21 mouse cellular contexts compared by ENCODE assay signal in genomic region chr11:4718548-4718947, GRCm38 (mm10). TPM values are rescaled to one million over a fixed set of nuclear protein-coding genes. Genes with fewer than 3 reads are reported as not detected.
A peak's percentile ranks its signal among the peaks of the same experiment; 100 is the strongest.
DNase-seq lines count a peak whose midpoint lies in the region; ATAC-seq and TF ChIP-seq lines count a peak whose summit lies in the region.
"Had no signal": no experiment of that assay in that cellular context is flagged by ENCODE, and none has a peak within 500 bp of the region (broad histone marks: within the 10 kb centered on the region; RNA-seq: fewer than 3 reads in every experiment).

No protein-coding gene starts in this region.

- H3K36me3 ChIP-seq in heart, embryonic 16.5 days (ENCODE audit: control insufficient read depth, insufficient read depth): peaks cover 3% of the 10 kb centered on the region; the same call in 1 of the 2 replicates
- H3K36me3 ChIP-seq in testis, adult 2 months (ENCODE audit: control insufficient read depth, insufficient read depth, low read length): no peaks in the 10 kb centered on the region
- H3K36me3 ChIP-seq: lung, embryonic 15.5 days had no signal

- H3K4me3 ChIP-seq in heart, embryonic 16.5 days (ENCODE audit: low read length): no peak overlapping the region
- no peak overlapping the region for H3K4me3 ChIP-seq in testis, adult 2 months (ENCODE audit: control insufficient read depth, low read depth, low read length)
- H3K4me3 ChIP-seq: erythroblast, embryonic 14.5 days; limb, embryonic 10.5 days; liver, embryonic 12.5 days; lung, embryonic 15.5 days had no signal

- H3K4me2 ChIP-seq in heart, embryonic 16.5 days (ENCODE audit: low read depth, low read length): no peak overlapping the region
- H3K4me2 ChIP-seq: liver, embryonic 12.5 days; lung, embryonic 15.5 days had no signal

- no peaks in the 10 kb centered on the region for H3K27me3 ChIP-seq in heart, embryonic 16.5 days (ENCODE audit: control insufficient read depth, insufficient read depth, low read length)
- H3K27me3 ChIP-seq in testis, adult 2 months (ENCODE audit: control insufficient read depth, insufficient read depth, low read length): no peaks in the 10 kb centered on the region
- H3K27me3 ChIP-seq: liver, embryonic 12.5 days; lung, embryonic 15.5 days had no signal

- intact Hi-C loops in heart, postnatal 36 days (cut with DNase I): no loop called here
- intact Hi-C loops in left cerebral cortex, postnatal 10 days (cut with DNase I): no loop called here

- DNase-seq in adrenal gland, adult (ENCODE audit: inconsistent age in 2 of 2, low spot score in 1 of 2): peak; percentile 88 to 91
- DNase-seq in adrenal gland, postnatal 4 days (ENCODE audit: low spot score in 2 of 2): no peak
- DNase-seq in heart, postnatal 36 days: no peak
- DNase-seq in testis, postnatal 14 days (ENCODE audit: low spot score): no peak
- no peak for DNase-seq in left cerebral cortex, postnatal 10 days (ENCODE audit: extremely low spot score in 1 of 2, low spot score in 2 of 2)
- no peak for DNase-seq in retina, embryonic 14.5 days (ENCODE audit: low spot score)
- DNase-seq: heart, postnatal 4 days; midbrain, embryonic 14.5 days; right cerebral cortex, postnatal 25 days had no signal

- H3K27ac ChIP-seq in heart, embryonic 16.5 days (ENCODE audit: low read length): peak overlapping the region; percentile 13; the same call in 1 of the 2 replicates
- peak overlapping the region; percentile 59 for H3K27ac ChIP-seq in testis, adult 2 months (ENCODE audit: control insufficient read depth, insufficient read depth, low read depth, low read length)
- H3K27ac ChIP-seq: kidney, postnatal 0 days; limb, embryonic 10.5 days; liver, embryonic 12.5 days; lung, embryonic 15.5 days had no signal

- no peak overlapping the region for H3K9ac ChIP-seq in heart, embryonic 16.5 days (ENCODE audit: low read length)
- H3K9ac ChIP-seq: liver, embryonic 12.5 days; lung, embryonic 15.5 days had no signal

- H3K4me1 ChIP-seq in heart, embryonic 16.5 days (ENCODE audit: control insufficient read depth, insufficient read depth, low read length): peaks cover 7% of the 10 kb centered on the region
- peaks cover 2% of the 10 kb centered on the region; the same call in 1 of the 2 replicates for H3K4me1 ChIP-seq in testis, adult 2 months (ENCODE audit: control insufficient read depth, insufficient read depth, low read length)
- H3K4me1 ChIP-seq: liver, embryonic 12.5 days had no signal

- no peak for TF ChIP-seq CTCF in testis, adult 2 months (IDR thresholded peaks at IDR 0.05; ENCODE audit: control insufficient read depth, insufficient read depth, insufficient replicate concordance, low read depth, low read length)

- 38% methylated on average over 5 of the region's 5 CpGs for WGBS in heart, embryonic 16.5 days

- no peak for TF ChIP-seq POLR2A in testis, adult 2 months (IDR thresholded peaks at IDR 0.05; ENCODE audit: control insufficient read depth, low read depth, low read length)

- no peak for ATAC-seq in heart, embryonic 16.5 days (replicated peaks; ENCODE audit: extremely low read depth, insufficient read depth, low FRiP score)
- ATAC-seq: forebrain, embryonic 14.5 days; hindbrain, embryonic 16.5 days; intestine, postnatal 0 days; liver, embryonic 12.5 days had no signal

- no peaks in the 10 kb centered on the region for H3K9me3 ChIP-seq in heart, embryonic 16.5 days (replicated peaks; ENCODE audit: control insufficient read depth, low read length)
- H3K9me3 ChIP-seq: limb, embryonic 10.5 days; liver, embryonic 12.5 days; lung, embryonic 15.5 days had no signal

RNA-seq across cellular contexts. Expression of gene Zmat5, which starts 14.1 kb away (rescaled TPM):
- 10 to 100 TPM; 45.4 to 45.7 TPM for total RNA-seq in adrenal gland, postnatal 4 days (2021)
- 51.5 and 58.3 TPM in 2 replicates for polyA plus RNA-seq in heart, embryonic 16.5 days (2015; fragmentation: Nextera tagmentation; extraction: Ambion mirVana)
- 10 to 100 TPM; 24.5 to 24.9 TPM for total RNA-seq in heart, postnatal 36 days (2021)
- 27.4 and 27.8 TPM in 2 replicates for polyA plus RNA-seq in testis, adult 2 months (2012; rRNA removed)
- total RNA-seq in left cerebral cortex, postnatal 10 days (2021): 10 to 100 TPM; 26.8 to 28.2 TPM

RNA-seq across cellular contexts. Expression of gene Uqcr10, which starts 14.4 kb away (rescaled TPM):
- 100 to 1,000 TPM; 558 to 634 TPM for total RNA-seq in adrenal gland, postnatal 4 days (2021)
- polyA plus RNA-seq in heart, embryonic 16.5 days (2015; fragmentation: Nextera tagmentation; extraction: Ambion mirVana): 1,930 and 1,976 TPM in 2 replicates
- 1,000 to 10,000 TPM; 1,571 to 1,600 TPM for total RNA-seq in heart, postnatal 36 days (2021)
- 399 and 518 TPM in 2 replicates for polyA plus RNA-seq in testis, adult 2 months (2012; rRNA removed)
- 100 to 1,000 TPM; 411 to 418 TPM for total RNA-seq in left cerebral cortex, postnatal 10 days (2021)

RNA-seq across cellular contexts. Expression of gene Cabp7, which starts 28.0 kb away (rescaled TPM):
- under 1 TPM; 0.20 to 0.50 TPM for total RNA-seq in adrenal gland, postnatal 4 days (2021)
- 0.10 and 0.14 TPM in 2 replicates for polyA plus RNA-seq in heart, embryonic 16.5 days (2015; fragmentation: Nextera tagmentation; extraction: Ambion mirVana)
- not detected for total RNA-seq in heart, postnatal 36 days (2021)
- 0.07 and 0.10 TPM in 2 replicates for polyA plus RNA-seq in testis, adult 2 months (2012; rRNA removed)
- 1 to 10 TPM; 4.5 to 5.5 TPM for total RNA-seq in left cerebral cortex, postnatal 10 days (2021)
- total RNA-seq: common myeloid progenitor, adult 5-6 weeks; heart, adult 8-10 months; heart, postnatal 4 days had no signal
- polyA plus RNA-seq: erythroblast, embryonic 14.5 days; lung, embryonic 15.5 days had no signal

Comparison
In these comparisons a context has a peak if more than half of its experiments do, and no peak if none do; other contexts are left out.
1. DNase-seq: peak in adrenal gland, adult (2 of 2); none in adrenal gland, postnatal 4 days (0 of 2), heart, postnatal 36 days (0 of 2), testis, postnatal 14 days (single experiment), left cerebral cortex, postnatal 10 days (0 of 2) and retina, embryonic 14.5 days (single experiment).